20 mouse cellular contexts compared by ENCODE assay signal in genomic region chr2:124171718-124172117, GRCm38 (mm10).
A peak's percentile ranks its signal among the peaks of the same experiment; 100 is the strongest.
DNase-seq lines count a peak whose midpoint lies in the region; ATAC-seq and TF ChIP-seq lines count a peak whose summit lies in the region.
"Had no signal": no experiment of that assay in that cellular context is flagged by ENCODE, and none has a peak within 500 bp of the region (broad histone marks: within the 10 kb centered on the region; RNA-seq: fewer than 3 reads in every experiment).

No protein-coding gene starts in this region.

- no peak overlapping the region for H3K9ac ChIP-seq in forebrain, postnatal 0 days
- no peak overlapping the region for H3K9ac ChIP-seq in neural tube, embryonic 13.5 days
- H3K9ac ChIP-seq in midbrain, embryonic 13.5 days (replicated peaks) = no peak overlapping the region
- H3K9ac ChIP-seq: embryonic facial prominence, embryonic 15.5 days; limb, embryonic 15.5 days; liver, embryonic 15.5 days had no signal

- peak; percentile 28 for DNase-seq in forebrain, embryonic 10.5 days (ENCODE audit: extremely low spot score, low spot score)
- no peak for DNase-seq in forebrain, postnatal 0 days
- no peak for DNase-seq in neural tube, embryonic 10.5 days (ENCODE audit: extremely low spot score, low spot score)
- DNase-seq in adrenal gland, postnatal 25 days = no peak
- DNase-seq in spleen, postnatal 36 days (ENCODE audit: low spot score in 2 of 2) = no peak
- DNase-seq: cerebellum, adult 9-10 months; heart, postnatal 10 days; kidney, adult 11 months; layer of hippocampus, postnatal 36 days; right cerebral cortex, postnatal 25 days; thymus, adult 2 months had no signal

- WGBS in forebrain, embryonic 10.5 days = 28% methylated on average over 3 of the region's 3 CpGs
- WGBS in forebrain, postnatal 0 days = 15% methylated on average over 3 of the region's 3 CpGs
- 86% methylated on average over 3 of the region's 3 CpGs for WGBS in neural tube, embryonic 13.5 days
- 14% methylated on average over 3 of the region's 3 CpGs for WGBS in midbrain, embryonic 13.5 days

- no peaks in the 10 kb centered on the region for H3K36me3 ChIP-seq in forebrain, embryonic 10.5 days (replicated peaks)
- no peaks in the 10 kb centered on the region for H3K36me3 ChIP-seq in forebrain, postnatal 0 days (ENCODE audit: insufficient read depth)
- H3K36me3 ChIP-seq in neural tube, embryonic 13.5 days = no peaks in the 10 kb centered on the region
- H3K36me3 ChIP-seq in midbrain, embryonic 13.5 days = no peaks in the 10 kb centered on the region
- H3K36me3 ChIP-seq: embryonic facial prominence, embryonic 15.5 days; G1E; limb, embryonic 15.5 days; liver, embryonic 15.5 days had no signal

- no peak; the same call in 1 of the 2 replicates for ATAC-seq in forebrain, postnatal 0 days
- no peak for ATAC-seq in neural tube, embryonic 13.5 days (ENCODE audit: low read depth)
- 0 out of 2 replicates have a peak, but pooled peaks have one; percentile 60 for ATAC-seq in midbrain, embryonic 13.5 days
- no peak for ATAC-seq in cerebellum, adult (ENCODE audit: insufficient number of reproducible peaks, low FRiP score, low TSS enrichment)

- no peak overlapping the region for H3K27ac ChIP-seq in forebrain, embryonic 10.5 days
- no peak overlapping the region for H3K27ac ChIP-seq in forebrain, postnatal 0 days (ENCODE audit: low read depth, low read length)
- H3K27ac ChIP-seq in neural tube, embryonic 13.5 days (replicated peaks) = 0 out of 2 replicates have a peak overlapping the region, but pooled peaks have one; percentile 42
- no peak overlapping the region for H3K27ac ChIP-seq in midbrain, embryonic 13.5 days
- H3K27ac ChIP-seq: embryonic facial prominence, embryonic 15.5 days; limb, embryonic 15.5 days; liver, embryonic 15.5 days; macrophage had no signal

- no peak overlapping the region for H3K4me2 ChIP-seq in forebrain, postnatal 0 days (ENCODE audit: low read depth)
- H3K4me2 ChIP-seq in neural tube, embryonic 13.5 days = no peak overlapping the region
- no peak overlapping the region for H3K4me2 ChIP-seq in midbrain, embryonic 13.5 days (replicated peaks)
- H3K4me2 ChIP-seq: embryonic facial prominence, embryonic 15.5 days; heart, embryonic 11.5 days; limb, embryonic 15.5 days; liver, embryonic 15.5 days had no signal

- no peak overlapping the region for H3K4me3 ChIP-seq in forebrain, embryonic 10.5 days
- H3K4me3 ChIP-seq in forebrain, postnatal 0 days (ENCODE audit: low read depth, low read length) = no peak overlapping the region
- H3K4me3 ChIP-seq in neural tube, embryonic 13.5 days = no peak overlapping the region
- H3K4me3 ChIP-seq in midbrain, embryonic 13.5 days (replicated peaks) = no peak overlapping the region
- H3K4me3 ChIP-seq: embryonic facial prominence, embryonic 15.5 days; limb, embryonic 15.5 days; liver, embryonic 15.5 days had no signal

- H3K9me3 ChIP-seq in forebrain, embryonic 10.5 days = no peaks in the 10 kb centered on the region
- no peaks in the 10 kb centered on the region for H3K9me3 ChIP-seq in forebrain, postnatal 0 days (ENCODE audit: low read length)
- no peaks in the 10 kb centered on the region for H3K9me3 ChIP-seq in neural tube, embryonic 13.5 days
- no peaks in the 10 kb centered on the region for H3K9me3 ChIP-seq in midbrain, embryonic 13.5 days
- H3K9me3 ChIP-seq: embryonic facial prominence, embryonic 15.5 days; limb, embryonic 15.5 days; liver, embryonic 15.5 days had no signal

- no peaks in the 10 kb centered on the region for H3K27me3 ChIP-seq in forebrain, embryonic 10.5 days (ENCODE audit: poor library complexity, severe bottlenecking)
- no peaks in the 10 kb centered on the region for H3K27me3 ChIP-seq in forebrain, postnatal 0 days (ENCODE audit: insufficient read depth, low read length)
- no peaks in the 10 kb centered on the region for H3K27me3 ChIP-seq in neural tube, embryonic 13.5 days
- 0 out of 2 replicates have a peak, but pooled peaks cover 2% of the 10 kb centered on the region for H3K27me3 ChIP-seq in midbrain, embryonic 13.5 days
- H3K27me3 ChIP-seq: embryonic facial prominence, embryonic 15.5 days; limb, embryonic 15.5 days; liver, embryonic 15.5 days had no signal

- peaks cover 29% of the 10 kb centered on the region for H3K4me1 ChIP-seq in forebrain, embryonic 10.5 days
- 0 out of 2 replicates have a peak, but pooled peaks cover 4% of the 10 kb centered on the region for H3K4me1 ChIP-seq in forebrain, postnatal 0 days (ENCODE audit: insufficient read depth)
- H3K4me1 ChIP-seq in neural tube, embryonic 13.5 days (replicated peaks) = peaks cover 30% of the 10 kb centered on the region
- H3K4me1 ChIP-seq in midbrain, embryonic 13.5 days (replicated peaks) = peaks cover 18% of the 10 kb centered on the region
- H3K4me1 ChIP-seq: embryonic facial prominence, embryonic 15.5 days; limb, embryonic 15.5 days; liver, embryonic 15.5 days had no signal

- TF ChIP-seq CTCF in forebrain, postnatal 0 days (IDR thresholded peaks at IDR 0.05; ENCODE audit: low read depth) = no peak
